Mouse (Mus musculus): ENCODE measurements around the gene Snrnp35. TPM values are rescaled to one million over a fixed set of nuclear protein-coding genes. Genes with fewer than 3 reads are reported as not detected.

Snrnp35 gene
- 24.3 and 28.2 TPM in 2 replicates for polyA plus RNA-seq (2015; fragmentation: Nextera tagmentation; extraction: Ambion mirVana)

DNA sequence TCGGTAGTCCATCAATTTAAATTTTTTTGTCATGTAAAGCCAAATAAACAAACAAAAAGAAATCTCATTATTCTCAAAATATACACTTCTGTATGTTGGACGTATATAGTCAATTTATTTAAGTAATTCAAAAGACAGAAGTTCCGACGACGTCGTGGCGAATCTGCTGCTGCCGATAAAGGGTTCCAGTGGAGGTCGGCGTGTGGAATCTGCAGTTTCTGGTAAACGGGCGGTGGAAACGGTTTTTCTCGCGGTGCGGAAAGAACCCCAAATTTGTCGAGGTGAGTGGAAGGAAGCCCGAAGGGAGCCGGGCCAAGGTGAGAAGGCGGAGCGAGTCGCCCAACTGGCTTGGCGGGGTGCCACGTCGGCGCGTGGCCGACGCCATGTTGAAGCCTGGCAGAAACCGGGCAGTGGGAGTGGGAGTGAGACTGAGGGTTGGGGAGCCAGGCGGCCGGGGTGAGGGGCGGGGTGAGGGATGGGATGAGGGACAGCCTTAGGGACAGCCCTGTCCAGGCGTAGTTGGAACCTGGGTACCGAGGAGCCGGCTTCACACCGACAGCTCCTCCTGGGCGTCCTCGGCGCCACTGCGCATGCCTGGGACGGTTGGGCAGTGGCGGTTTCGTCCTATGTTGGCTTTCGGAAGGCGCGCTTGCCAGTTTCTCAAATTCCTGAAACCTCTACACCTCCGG lies at the start of gene Snrnp35:
Gene Snrnp35 (plus strand): TSS at position 169 of the 689 bp plus-strand sequence.
- peak within 1 kb of the TSS; percentile 100 for H3K27ac ChIP-seq
- H3K9me3 ChIP-seq: no peaks in the 10 kb centered on the region
- peak within 1 kb of the TSS; percentile 82 for H3K9ac ChIP-seq
- H3K4me2 ChIP-seq (replicated peaks): peak within 1 kb of the TSS; percentile 75
- no peaks in the 10 kb centered on the region for H3K27me3 ChIP-seq
- H3K4me1 ChIP-seq: peaks cover 17% of the 10 kb centered on the region
- H3K36me3 ChIP-seq: no peaks in the 10 kb centered on the region
- H3K4me3 ChIP-seq: peak within 1 kb of the TSS; percentile 59
- peak; percentile 89 for ATAC-seq (ENCODE audit: low FRiP score, low read depth)
- under 1% methylated on average over 44 of the region's 48 CpGs for WGBS

DNA sequence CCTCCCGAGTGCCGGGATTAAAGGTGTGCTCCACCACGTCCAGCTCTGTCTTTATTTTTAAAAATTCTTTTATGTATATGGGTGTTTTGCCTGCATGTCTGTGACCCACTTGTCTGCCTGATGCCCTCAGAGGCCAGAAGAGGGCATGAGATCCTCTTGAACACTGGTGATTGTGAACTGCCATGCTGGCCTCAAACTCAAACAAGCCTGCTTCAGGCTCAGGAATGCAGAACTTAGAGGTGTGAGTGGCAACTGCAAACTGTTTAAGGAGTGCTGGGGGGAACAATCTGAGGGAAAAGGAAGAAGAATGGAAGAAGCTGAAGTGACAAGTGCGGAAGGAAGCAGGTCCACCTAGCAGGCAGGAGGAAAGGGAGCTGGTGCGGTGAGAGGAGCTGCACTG lies 44.7 kb upstream of the Snrnp35 start:
- Histone ChIP-seq H3K27ac (no peak overlapping the region), H3K36me3 (no peaks in the 10 kb centered on the region), H3K4me1 (peaks cover 9% of the 10 kb centered on the region), H3K4me3 (no peak overlapping the region), H3K9me3 (no peaks in the 10 kb centered on the region), H3K4me2 (replicated peaks) (no peak overlapping the region), H3K9ac (no peak overlapping the region), H3K27me3 (no peaks in the 10 kb centered on the region)
- 89% methylated on average over 5 of the region's 5 CpGs for WGBS
- no peak for ATAC-seq (ENCODE audit: low FRiP score, low read depth)

DNA sequence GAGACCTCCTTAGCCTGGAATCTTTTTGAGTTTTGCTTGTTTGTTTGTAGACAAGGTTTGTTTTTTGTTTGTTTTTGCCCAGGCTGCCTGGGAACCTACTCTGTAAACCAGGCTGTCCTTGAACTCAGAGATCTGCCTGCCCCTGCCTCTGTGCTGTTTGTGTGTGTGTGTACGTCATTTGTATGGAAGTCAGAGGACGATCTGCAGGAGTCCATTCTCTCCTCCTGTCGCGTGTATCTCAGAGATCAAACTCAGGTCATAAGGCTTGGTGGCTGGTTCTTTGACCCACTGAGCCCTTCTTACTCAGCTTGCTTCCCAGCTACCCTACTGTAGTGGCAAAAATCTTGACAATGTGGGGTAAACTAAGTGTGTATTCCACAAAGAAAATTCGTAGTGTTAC lies 44.2 kb upstream of the Snrnp35 start:
- H3K27ac ChIP-seq: no peak overlapping the region
- peak overlapping the region; percentile 98 for H3K4me2 ChIP-seq (replicated peaks)
- 65% methylated on average over 5 of the region's 5 CpGs for WGBS
- H3K36me3 ChIP-seq: no peaks in the 10 kb centered on the region
- H3K4me1 ChIP-seq: peaks cover 9% of the 10 kb centered on the region
- no peaks in the 10 kb centered on the region for H3K27me3 ChIP-seq
- H3K9ac ChIP-seq: no peak overlapping the region
- H3K9me3 ChIP-seq: no peaks in the 10 kb centered on the region
- H3K4me3 ChIP-seq: peak overlapping the region; percentile 85
- ATAC-seq (ENCODE audit: low FRiP score, low read depth): no peak

DNA sequence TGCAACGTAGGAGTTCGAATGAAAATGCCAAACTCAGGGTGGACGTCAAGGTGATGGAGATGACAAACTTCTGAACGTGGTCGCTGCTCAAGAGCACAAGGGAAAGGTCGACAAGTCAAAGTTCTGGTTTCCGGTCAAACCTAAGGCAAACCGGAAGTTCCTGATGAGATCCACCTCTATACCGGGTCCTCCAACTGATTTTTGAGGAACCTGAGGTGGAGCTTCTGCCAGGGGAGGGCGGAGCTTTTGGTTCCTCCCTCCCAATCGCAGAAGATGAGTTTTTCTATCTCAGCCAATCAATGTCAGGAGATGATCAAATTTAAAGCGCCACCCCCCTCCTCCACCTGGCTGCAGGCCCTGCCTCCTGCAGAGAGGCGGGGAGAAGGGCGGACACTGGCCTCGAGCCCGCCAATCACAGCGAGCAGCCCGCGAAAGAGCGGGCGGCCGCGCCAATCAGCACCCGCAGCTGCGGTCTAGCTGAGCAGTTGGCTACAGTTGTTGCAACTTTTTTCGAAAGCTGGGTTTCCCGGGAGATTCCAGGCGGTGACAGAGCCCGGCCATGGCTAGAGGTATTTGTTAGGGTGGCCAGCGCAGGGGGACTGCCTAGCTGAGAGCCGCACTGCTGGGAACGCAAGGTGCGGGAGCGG lies 43.4 kb upstream of the Snrnp35 start, which contains the start of gene Kmt5a:
Gene Kmt5a (plus strand): TSS at position 484 of the 647 bp plus-strand sequence.
- Histone ChIP-seq H3K9me3 (no peaks in the 10 kb centered on the region), H3K4me3 (peak within 1 kb of the TSS; percentile 85), H3K27ac (peak within 1 kb of the TSS; percentile 85), H3K4me1 (peaks cover 11% of the 10 kb centered on the region), H3K9ac (peak within 1 kb of the TSS; percentile 82), H3K4me2 (replicated peaks) (peak within 1 kb of the TSS; percentile 98), H3K27me3 (no peaks in the 10 kb centered on the region), H3K36me3 (no peaks in the 10 kb centered on the region)
- ATAC-seq (ENCODE audit: low FRiP score, low read depth): peak; percentile 98
- WGBS: 1% methylated on average over 34 of the region's 34 CpGs

DNA sequence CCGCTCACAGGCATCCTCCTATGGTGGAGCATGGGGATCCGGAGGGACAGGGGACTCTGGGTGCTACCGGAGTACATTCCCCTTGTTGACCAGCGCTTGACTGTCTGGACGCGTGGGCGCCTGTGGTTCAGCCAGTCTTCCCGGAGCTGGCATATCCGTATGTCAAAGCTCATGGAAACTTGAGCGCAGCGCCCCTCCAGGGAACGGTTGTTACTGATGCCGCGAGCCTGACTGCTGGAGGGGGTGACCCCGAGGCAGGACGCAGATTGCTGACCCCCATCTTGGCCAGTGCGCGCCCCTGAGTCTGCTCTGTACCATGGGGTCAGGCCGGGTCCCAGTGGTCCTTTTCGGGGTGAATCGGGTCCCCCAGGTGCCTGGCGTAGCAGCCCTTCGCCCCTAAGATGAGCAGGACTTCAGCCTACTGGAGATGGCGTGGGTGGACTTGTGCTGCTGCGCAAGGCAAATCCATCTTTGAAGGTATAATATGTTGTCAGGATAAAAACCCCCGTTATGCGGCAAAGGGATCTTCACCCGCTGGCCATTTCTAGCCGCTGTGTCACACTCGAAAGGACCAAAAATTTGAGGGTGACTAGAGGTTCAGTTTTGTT lies 42.7 kb upstream of the Snrnp35 start:
- Histone ChIP-seq H3K27ac (peak overlapping the region; percentile 85; the same call in 1 of the 2 replicates), H3K9me3 (no peaks in the 10 kb centered on the region), H3K4me2 (replicated peaks) (peak overlapping the region; percentile 98), H3K4me3 (peak overlapping the region; percentile 85), H3K4me1 (peaks cover 16% of the 10 kb centered on the region), H3K36me3 (no peaks in the 10 kb centered on the region), H3K9ac (peak overlapping the region; percentile 82), H3K27me3 (no peaks in the 10 kb centered on the region)
- under 1% methylated on average over 30 of the region's 30 CpGs for WGBS
- ATAC-seq (ENCODE audit: low FRiP score, low read depth): no peak; the same call in none of the 2 replicates

DNA sequence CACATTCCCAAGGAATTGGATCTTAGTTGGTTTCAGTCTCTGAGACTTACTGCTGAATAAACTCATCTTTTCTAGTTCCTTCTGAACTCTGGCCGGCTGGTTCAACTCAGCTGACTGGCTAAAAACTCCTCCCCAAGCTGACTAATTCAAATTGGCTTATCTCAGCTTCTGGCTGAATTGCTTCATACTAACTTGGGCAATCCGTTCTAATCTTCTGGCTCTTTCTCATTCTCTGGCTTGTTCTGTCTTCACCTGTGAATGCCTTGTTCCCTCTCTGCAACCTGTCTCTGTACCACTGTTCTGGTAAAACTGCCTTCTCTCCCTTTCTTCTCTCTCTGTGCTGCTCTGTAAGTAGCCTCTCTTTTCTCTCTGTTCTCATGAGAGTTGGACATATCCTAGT lies 40.3 kb upstream of the Snrnp35 start:
- WGBS: 84% methylated on average over 2 of the region's 2 CpGs
- no peak overlapping the region for H3K4me3 ChIP-seq

DNA sequence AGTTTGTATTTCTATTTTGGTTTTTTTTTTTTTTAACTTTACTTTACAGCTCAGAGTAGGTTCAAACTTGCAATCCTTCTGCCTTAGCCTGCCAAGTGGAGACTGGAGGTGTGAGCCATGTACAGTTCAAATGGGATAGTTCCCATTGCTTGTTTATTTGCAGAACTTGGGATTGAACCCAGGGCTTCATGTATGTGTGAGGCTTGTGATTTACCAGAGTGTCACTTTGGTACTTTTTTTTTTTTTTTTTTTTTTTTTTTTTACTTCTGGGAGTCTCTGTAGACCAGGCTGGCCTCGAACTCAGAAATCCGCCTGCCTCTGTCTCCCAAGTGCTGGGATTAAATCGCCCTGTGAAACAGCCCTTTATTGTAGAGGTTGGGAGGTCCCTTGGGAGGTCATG lies 38.7 kb upstream of the Snrnp35 start:
- no peak for ATAC-seq (ENCODE audit: low FRiP score, low read depth)
- peak overlapping the region; percentile 90; the same call in 1 of the 2 replicates for H3K4me3 ChIP-seq
- no peaks in the 10 kb centered on the region for H3K27me3 ChIP-seq
- WGBS: 84% methylated on average over 3 of the region's 3 CpGs
- H3K4me2 ChIP-seq (replicated peaks): peak overlapping the region; percentile 87
- no peak overlapping the region for H3K27ac ChIP-seq
- H3K9ac ChIP-seq: no peak overlapping the region
- peaks cover 20% of the 10 kb centered on the region for H3K36me3 ChIP-seq
- no peaks in the 10 kb centered on the region for H3K9me3 ChIP-seq
- H3K4me1 ChIP-seq: peaks cover 37% of the 10 kb centered on the region

More for the DNA sequence above, 40.3 kb upstream of the Snrnp35 start:
- Histone ChIP-seq H3K36me3 (peaks cover 5% of the 10 kb centered on the region), H3K9ac (no peak overlapping the region), H3K27ac (no peak overlapping the region), H3K4me2 (replicated peaks) (no peak overlapping the region), H3K4me1 (peaks cover 31% of the 10 kb centered on the region), H3K9me3 (no peaks in the 10 kb centered on the region), H3K27me3 (no peaks in the 10 kb centered on the region)
- ATAC-seq (ENCODE audit: low FRiP score, low read depth): no peak

DNA sequence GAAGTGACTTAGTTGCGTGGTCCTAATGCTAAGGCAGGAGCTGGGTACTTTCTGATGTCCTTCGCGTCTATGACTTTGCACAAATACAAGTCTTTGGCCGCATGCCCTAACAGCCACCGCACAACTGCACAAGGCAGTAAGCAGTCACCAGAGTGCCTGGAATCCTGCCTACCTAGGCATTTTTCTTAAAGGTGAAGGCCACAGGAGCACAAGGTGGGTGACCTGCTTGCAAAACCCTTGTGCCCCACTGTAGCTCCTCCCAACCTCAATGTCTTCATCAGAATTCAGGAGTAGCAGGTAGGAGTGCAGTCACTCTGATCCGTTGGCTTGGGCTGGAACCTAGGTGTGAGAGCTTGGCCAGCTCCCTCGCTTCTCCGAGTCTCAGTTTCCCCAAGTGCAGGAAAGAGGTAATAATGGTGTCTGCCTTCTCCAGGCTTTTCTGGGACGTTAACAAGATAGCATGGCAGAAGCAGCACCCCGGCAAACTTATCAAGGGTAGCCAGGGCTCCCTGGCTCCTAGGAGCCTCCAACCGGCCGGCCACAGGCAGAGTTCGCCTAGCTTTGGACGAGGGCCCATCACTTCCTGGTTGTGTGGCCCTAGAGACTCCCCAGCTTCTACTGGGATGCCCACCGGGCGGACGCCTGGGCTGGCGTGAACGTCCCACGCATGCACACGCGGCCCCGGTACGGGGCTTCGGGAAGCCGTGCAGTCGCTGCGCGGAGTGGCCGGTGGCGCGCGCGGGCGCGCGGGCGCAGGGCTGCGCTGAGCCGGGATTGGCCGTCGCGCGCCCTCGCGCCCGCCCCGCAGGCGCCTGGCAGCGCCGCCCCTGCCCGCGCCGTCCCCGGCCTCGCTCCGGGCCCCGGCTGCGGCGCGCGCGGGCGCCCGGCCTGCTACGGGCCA lies 38.0 kb upstream of the Snrnp35 start:
- Histone ChIP-seq H3K4me2 (replicated peaks) (peak overlapping the region; percentile 87), H3K27ac (peak overlapping the region; percentile 81), H3K36me3 (peaks cover 27% of the 10 kb centered on the region), H3K9ac (peak overlapping the region; percentile 92), H3K4me1 (peaks cover 42% of the 10 kb centered on the region), H3K4me3 (peak overlapping the region; percentile 90), H3K27me3 (no peaks in the 10 kb centered on the region), H3K9me3 (no peaks in the 10 kb centered on the region)
- WGBS: 4% methylated on average over 62 of the region's 66 CpGs
- peak; percentile 89 for ATAC-seq (ENCODE audit: low FRiP score, low read depth)

DNA sequence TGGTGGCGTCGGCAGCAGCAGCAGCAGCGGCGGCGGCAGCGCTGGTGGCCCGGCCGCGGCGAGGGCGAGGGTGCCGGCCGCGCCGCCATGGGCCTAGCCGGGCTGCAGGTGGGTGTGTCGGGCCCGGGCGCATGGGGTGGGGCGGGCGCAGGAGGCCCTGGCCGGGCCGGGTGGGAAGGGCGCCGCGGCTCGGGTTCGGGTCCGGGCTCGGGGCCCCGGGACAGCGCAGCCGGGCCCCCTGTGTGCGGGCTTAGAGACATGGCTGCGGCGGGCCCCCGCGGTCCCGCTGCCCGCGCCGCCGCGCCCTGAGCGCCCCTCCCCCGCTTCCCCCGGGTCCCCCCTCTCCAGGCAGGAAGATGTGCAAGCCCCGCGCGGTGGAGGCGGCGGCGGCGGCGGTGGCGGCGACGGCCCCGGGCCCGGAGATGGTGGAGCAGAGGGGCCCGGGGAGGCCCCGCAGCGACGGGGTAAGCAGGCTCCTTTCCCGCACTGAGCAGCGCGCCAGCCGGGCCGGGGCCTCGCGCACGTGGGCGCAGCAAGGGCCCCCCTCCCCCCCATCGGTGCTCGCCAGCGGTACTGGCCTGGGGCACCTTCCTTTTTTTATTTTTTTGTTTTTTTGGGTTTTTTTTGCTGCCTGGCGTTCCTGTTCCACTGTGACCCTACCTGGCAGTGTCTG lies 37.2 kb upstream of the Snrnp35 start:
- Histone ChIP-seq H3K27me3 (no peaks in the 10 kb centered on the region), H3K4me3 (peak overlapping the region; percentile 90), H3K4me2 (replicated peaks) (peak overlapping the region; percentile 87), H3K9me3 (no peaks in the 10 kb centered on the region), H3K4me1 (peaks cover 36% of the 10 kb centered on the region), H3K36me3 (peaks cover 36% of the 10 kb centered on the region), H3K9ac (peak overlapping the region; percentile 92), H3K27ac (peak overlapping the region; percentile 80)
- ATAC-seq (ENCODE audit: low FRiP score, low read depth): peak; percentile 62
- WGBS: under 1% methylated on average over 50 of the region's 77 CpGs

DNA sequence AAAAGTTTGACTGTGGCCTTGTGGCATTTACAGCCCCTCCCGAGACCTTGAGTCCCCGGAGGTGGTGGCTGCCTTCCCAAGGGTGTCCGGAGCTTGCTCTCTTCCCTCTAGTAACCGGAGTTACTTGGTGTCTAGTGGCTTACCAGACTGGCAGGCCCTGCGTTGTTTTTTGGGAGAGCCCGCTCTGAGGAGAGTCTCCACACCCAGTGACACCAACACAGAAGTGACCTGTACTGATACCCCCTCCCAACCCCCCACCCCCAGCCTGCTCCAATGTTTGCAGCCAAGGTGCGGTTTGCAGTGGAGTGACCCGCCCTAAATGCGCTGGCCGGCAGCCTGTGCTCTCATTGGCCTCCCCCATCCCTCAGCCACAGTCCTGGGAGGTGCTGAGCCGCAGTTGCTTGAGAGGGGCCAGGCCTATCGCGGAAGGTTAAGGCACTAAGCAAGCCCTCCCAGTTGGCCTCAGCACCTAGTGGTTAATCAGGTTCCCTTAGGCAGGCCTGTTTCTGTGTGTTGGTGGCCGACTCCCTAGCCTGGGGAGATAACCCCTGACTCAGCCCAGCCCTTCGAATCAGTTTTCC lies 36.5 kb upstream of the Snrnp35 start:
- Histone ChIP-seq H3K27ac (peak overlapping the region; percentile 80), H3K9me3 (no peaks in the 10 kb centered on the region), H3K4me1 (peaks cover 33% of the 10 kb centered on the region), H3K4me2 (replicated peaks) (peak overlapping the region; percentile 87), H3K36me3 (peaks cover 42% of the 10 kb centered on the region), H3K27me3 (no peaks in the 10 kb centered on the region), H3K4me3 (peak overlapping the region; percentile 90), H3K9ac (peak overlapping the region; percentile 92)
- 2% methylated on average over 15 of the region's 15 CpGs for WGBS
- peak; percentile 60; the same call in 1 of the 2 replicates for ATAC-seq (ENCODE audit: low FRiP score, low read depth)

DNA sequence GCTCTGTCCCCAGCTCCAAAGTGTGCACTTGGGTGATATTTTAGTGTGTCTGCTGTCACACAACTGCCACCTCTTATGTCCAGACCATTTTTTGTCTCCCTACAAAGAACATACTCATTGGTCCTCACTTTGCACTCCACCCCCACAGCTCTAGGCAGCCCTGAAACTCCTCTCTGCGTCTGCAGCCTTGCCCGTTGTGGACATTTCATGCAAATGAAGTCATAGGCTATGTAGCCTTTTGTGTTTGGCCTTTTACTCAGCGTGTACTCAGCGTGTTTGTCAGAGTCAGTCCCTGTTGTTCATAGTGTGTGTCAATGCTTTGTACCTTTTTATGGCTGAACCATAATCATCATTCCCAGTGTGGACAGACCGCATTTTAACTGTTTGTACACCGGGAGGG lies 33.4 kb upstream of the Snrnp35 start:
- Histone ChIP-seq H3K9ac (0 out of 2 replicates have a peak overlapping the region, but pooled peaks have one; percentile 39), H3K9me3 (no peaks in the 10 kb centered on the region), H3K36me3 (peaks cover 72% of the 10 kb centered on the region), H3K27me3 (no peaks in the 10 kb centered on the region), H3K27ac (no peak overlapping the region), H3K4me1 (peaks cover 31% of the 10 kb centered on the region), H3K4me3 (no peak overlapping the region), H3K4me2 (replicated peaks) (no peak overlapping the region)
- ATAC-seq (ENCODE audit: low FRiP score, low read depth): no peak
- WGBS: 67% methylated on average over 6 of the region's 6 CpGs

All from limb, embryonic 13.5 days (tissue).